Mouse (Mus musculus) ES-Bruce4 (cell line): ENCODE results near the gene Adamts1.

Experiments used
- CTCF ChIP-seq: IDR thresholded peaks from one replicate; pipeline ENCODE4 v1.8.1; 2011; ENCODE audit warnings: low read depth, low read length
- EP300 ChIP-seq: IDR thresholded peaks from 2 replicates; pipeline ENCODE4 v1.6.1; 2011; ENCODE audit warnings: low read depth, low read length; ENCODE audit not compliant: insufficient read depth

- TF ChIP-seq EP300: no peak
- no peak for TF ChIP-seq CTCF
Measured at GRCm38 (mm10) chr16:85747589-85748360, 55.1 kb downstream of the Adamts1 start.
